Mouse (Mus musculus) forebrain, embryonic 11.5 days (tissue): ENCODE data around the gene Dusp2. TPM values are rescaled to one million over a fixed set of nuclear protein-coding genes. Genes with fewer than 3 reads are reported as not detected.

Experiments used
- ATAC-seq: fragments of 200-750 bp; cut with Nextera tagmentation; replicated peaks from 2 replicates; pipeline ENCODE4 v1.8.0; 2017; ENCODE audit warnings: moderate TSS enrichment; ENCODE audit not compliant: low FRiP score
- DNase-seq: peaks from one replicate; pipeline ENCODE4 v3.0.0-alpha.2; 2017; ENCODE audit warnings: low spot score
- H3K27ac ChIP-seq: fragments of 300-500 bp; sonication (generic); 2 replicates; pipeline ENCODE4 v1.5.1; 2014; ENCODE audit warnings: low read depth, low read length
- H3K27me3 ChIP-seq: fragments of 300-500 bp; sonication (generic); 2 replicates; pipeline ENCODE4 v1.6.1; 2014; ENCODE audit warnings: mild to moderate bottlenecking, low read length, mixed read lengths; ENCODE audit not compliant: control insufficient read depth, insufficient read depth
- H3K36me3 ChIP-seq: fragments of 300-500 bp; sonication (generic); 2 replicates; pipeline ENCODE4 v1.6.1; 2014; ENCODE audit warnings: mild to moderate bottlenecking, low read length, moderate library complexity, mixed read lengths; ENCODE audit not compliant: control insufficient read depth, insufficient read depth
- H3K4me1 ChIP-seq: fragments of 300-500 bp; sonication (generic); replicated peaks from 2 replicates; pipeline ENCODE4 v1.6.1; 2014; ENCODE audit warnings: low read length, mixed read lengths; ENCODE audit not compliant: control insufficient read depth, insufficient read depth
- H3K4me2 ChIP-seq: fragments of 300-500 bp; sonication (generic); 2 replicates; pipeline ENCODE4 v1.6.1; 2014; ENCODE audit warnings: low read depth, mild to moderate bottlenecking, low read length, moderate library complexity, mixed read lengths; ENCODE audit not compliant: severe bottlenecking
- H3K4me3 ChIP-seq: fragments of 300-500 bp; sonication (generic); 2 replicates; pipeline ENCODE4 v1.5.1; 2014; ENCODE audit warnings: low read depth, low read length
- H3K9ac ChIP-seq: fragments of 300-500 bp; sonication (generic); 2 replicates; pipeline ENCODE4 v1.6.1; 2014; ENCODE audit warnings: low read length
- H3K9me3 ChIP-seq: fragments of 300-500 bp; sonication (generic); 2 replicates; pipeline ENCODE4 v1.6.1; 2016; ENCODE audit warnings: low read length, mixed read lengths; ENCODE audit not compliant: control insufficient read depth
- WGBS: fragments of 180-500 bp; shearing (Covaris S2); extraction: QIAGEN DNeasy Blood & Tissue Kit; methylation state at CpG from one replicate; pipeline ENCODE4 v1.1.7; 2014; 5-methylcytosine and 5-hydroxymethylcytosine counted together
- polyA plus RNA-seq: library from polyadenylated mRNA; unstranded; fragments of >200 nt; fragmentation: Nextera tagmentation; extraction: Ambion mirVana; gene quantifications from 2 replicates; pipeline ENCODE4 v1.2.1, GENCODE M21; 2014

Dusp2 gene
- polyA plus RNA-seq, 1 experiment from 2014 or later: 3.9 TPM

DNA sequence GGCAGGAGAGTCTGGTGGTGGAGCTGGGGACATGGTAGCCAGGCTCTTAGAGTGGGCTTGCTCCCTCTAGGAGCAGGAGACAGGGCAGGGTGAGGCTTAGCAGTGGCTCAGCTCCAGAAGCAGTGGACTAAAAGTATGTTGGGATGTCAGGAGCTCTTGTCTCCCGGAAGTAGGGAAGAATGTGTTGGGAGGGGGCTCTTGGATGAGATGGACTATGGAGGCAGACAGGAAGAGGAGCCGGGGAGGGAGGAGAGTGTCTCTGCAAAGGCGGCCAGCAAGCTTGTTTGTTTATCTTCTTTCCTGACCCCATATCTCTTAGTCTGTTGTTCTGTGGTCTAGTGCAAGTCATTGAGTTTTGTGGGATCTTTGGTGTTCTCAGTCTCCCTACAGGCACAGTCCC, 39.1 kb downstream of the Dusp2 start:
- no peak overlapping the region for H3K27ac ChIP-seq
- no peak overlapping the region for H3K9ac ChIP-seq
- H3K36me3 ChIP-seq: no peaks in the 10 kb centered on the region
- H3K4me1 ChIP-seq: no peaks in the 10 kb centered on the region
- DNase-seq: no peak
- H3K9me3 ChIP-seq: no peaks in the 10 kb centered on the region
- WGBS: 84% methylated on average over 3 of the region's 3 CpGs
- no peak overlapping the region for H3K4me3 ChIP-seq
- H3K4me2 ChIP-seq: no peak overlapping the region
- no peaks in the 10 kb centered on the region for H3K27me3 ChIP-seq
- no peak for ATAC-seq

GRCm38 (mm10) chr2:127375759-127376341, 39.9 kb downstream of the Dusp2 start:
- WGBS: 59% methylated on average over 7 of the region's 7 CpGs
- no peak overlapping the region for H3K27ac ChIP-seq
- ATAC-seq: no peak

DNA sequence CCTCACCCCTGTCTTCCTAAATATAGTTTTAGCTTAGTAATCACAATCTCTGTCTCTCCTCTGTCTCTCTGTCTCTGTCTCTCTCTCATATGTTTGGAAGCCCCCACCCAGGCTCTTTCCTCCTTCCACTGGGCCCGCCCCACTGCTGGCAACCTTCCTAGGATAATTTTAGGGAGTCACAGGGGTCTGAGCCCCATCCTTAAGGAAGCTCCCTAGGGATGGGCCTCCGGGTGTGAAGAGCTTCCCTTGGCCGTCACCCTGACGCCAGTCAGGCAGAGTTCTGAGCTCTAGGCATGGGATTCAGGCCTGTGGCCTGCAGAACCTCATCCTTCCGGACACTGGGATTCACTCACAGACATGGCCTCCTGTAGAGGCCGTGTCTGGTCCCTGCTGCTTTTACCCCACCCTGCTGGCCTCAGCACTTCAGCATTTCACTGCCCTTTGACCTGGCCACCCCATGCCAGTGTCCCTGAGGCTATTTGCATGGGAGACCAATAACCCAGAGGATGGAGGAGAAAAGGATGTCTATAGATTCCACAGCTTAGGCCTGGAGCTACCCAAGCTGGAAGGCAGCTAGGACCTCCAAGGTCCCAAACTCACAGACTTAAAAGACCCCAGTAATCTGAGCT, 40.6 kb downstream of the Dusp2 start:
- ATAC-seq (no peak), DNase-seq (no peak)
- 79% methylated on average over 6 of the region's 6 CpGs for WGBS
- Histone ChIP-seq H3K4me2 (no peak overlapping the region), H3K9ac (no peak overlapping the region), H3K27ac (no peak overlapping the region), H3K9me3 (no peaks in the 10 kb centered on the region), H3K27me3 (no peaks in the 10 kb centered on the region), H3K4me3 (no peak overlapping the region), H3K36me3 (no peaks in the 10 kb centered on the region), H3K4me1 (no peaks in the 10 kb centered on the region)

More at GRCm38 (mm10) chr2:127375759-127376341, 39.9 kb downstream of the Dusp2 start:
- DNase-seq: no peak
- Histone ChIP-seq H3K9ac (no peak overlapping the region), H3K4me3 (no peak overlapping the region), H3K4me1 (no peaks in the 10 kb centered on the region), H3K4me2 (no peak overlapping the region), H3K36me3 (no peaks in the 10 kb centered on the region), H3K27me3 (no peaks in the 10 kb centered on the region), H3K9me3 (no peaks in the 10 kb centered on the region)

DNA sequence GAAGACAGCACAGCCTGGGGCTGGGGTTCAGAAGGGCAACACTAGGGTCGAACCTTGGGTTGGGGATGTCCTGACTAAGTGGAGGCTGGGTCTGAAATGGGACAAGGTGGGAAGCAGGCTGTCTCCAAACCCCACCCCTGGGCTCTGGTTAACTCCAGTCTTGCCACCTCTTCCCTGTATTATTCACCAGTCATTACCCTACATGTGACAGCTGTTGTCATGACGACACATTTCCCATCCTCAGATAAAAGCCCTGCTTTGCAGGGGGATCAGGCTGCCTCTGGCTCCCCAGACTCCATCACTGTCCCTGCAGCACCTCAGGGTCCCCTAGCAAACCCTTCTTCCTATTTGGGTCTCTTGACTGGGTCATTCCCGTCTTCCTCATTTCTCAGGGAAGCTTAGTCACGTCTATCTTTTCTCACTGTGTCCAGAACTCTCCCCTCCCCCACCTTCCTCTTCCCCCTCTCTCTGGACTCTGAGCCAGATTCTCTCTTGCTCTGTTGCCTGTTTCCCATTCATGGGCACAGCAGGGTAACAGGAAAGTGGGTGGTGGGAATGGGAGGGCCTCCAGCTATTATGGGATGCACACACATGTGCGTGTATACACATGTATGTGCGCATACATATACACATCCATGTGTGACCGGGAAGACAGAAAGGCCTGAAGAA, 42.1 kb downstream of the Dusp2 start:
- Histone ChIP-seq H3K36me3 (no peaks in the 10 kb centered on the region), H3K27ac (no peak overlapping the region), H3K9ac (no peak overlapping the region), H3K27me3 (no peaks in the 10 kb centered on the region), H3K4me2 (no peak overlapping the region), H3K4me1 (no peaks in the 10 kb centered on the region), H3K9me3 (no peaks in the 10 kb centered on the region), H3K4me3 (no peak overlapping the region)
- WGBS: 68% methylated on average over 7 of the region's 7 CpGs
- DNase-seq (no peak), ATAC-seq (0 out of 2 replicates have a peak, but pooled peaks have one; percentile 30)

GRCm38 (mm10) chr2:127378611-127378990, 42.6 kb downstream of the Dusp2 start:
- ATAC-seq (no peak), DNase-seq (no peak)
- H3K4me1 ChIP-seq: no peaks in the 10 kb centered on the region
- H3K4me2 ChIP-seq: no peak overlapping the region
- 74% methylated on average over 7 of the region's 7 CpGs for WGBS
- H3K27ac ChIP-seq: no peak overlapping the region
- no peak overlapping the region for H3K4me3 ChIP-seq
- no peak overlapping the region for H3K9ac ChIP-seq
- H3K27me3 ChIP-seq: no peaks in the 10 kb centered on the region
- no peaks in the 10 kb centered on the region for H3K36me3 ChIP-seq
- no peaks in the 10 kb centered on the region for H3K9me3 ChIP-seq

GRCm38 (mm10) chr2:127379250-127379649, 43.3 kb downstream of the Dusp2 start:
- no peak for DNase-seq
- 89% methylated on average over 3 of the region's 3 CpGs for WGBS
- Histone ChIP-seq H3K27ac (no peak overlapping the region), H3K4me3 (no peak overlapping the region), H3K4me1 (no peaks in the 10 kb centered on the region), H3K36me3 (no peaks in the 10 kb centered on the region), H3K27me3 (no peaks in the 10 kb centered on the region), H3K9ac (no peak overlapping the region), H3K4me2 (no peak overlapping the region), H3K9me3 (no peaks in the 10 kb centered on the region)
- no peak for ATAC-seq

GRCm38 (mm10) chr2:127383881-127384280, 47.9 kb downstream of the Dusp2 start:
- no peak for ATAC-seq
- Histone ChIP-seq H3K9me3 (no peaks in the 10 kb centered on the region), H3K36me3 (no peaks in the 10 kb centered on the region), H3K9ac (no peak overlapping the region), H3K4me3 (no peak overlapping the region), H3K27ac (no peak overlapping the region), H3K4me2 (no peak overlapping the region), H3K4me1 (no peaks in the 10 kb centered on the region), H3K27me3 (no peaks in the 10 kb centered on the region)
- DNase-seq: no peak
- WGBS: 75% methylated on average over 7 of the region's 7 CpGs

DNA sequence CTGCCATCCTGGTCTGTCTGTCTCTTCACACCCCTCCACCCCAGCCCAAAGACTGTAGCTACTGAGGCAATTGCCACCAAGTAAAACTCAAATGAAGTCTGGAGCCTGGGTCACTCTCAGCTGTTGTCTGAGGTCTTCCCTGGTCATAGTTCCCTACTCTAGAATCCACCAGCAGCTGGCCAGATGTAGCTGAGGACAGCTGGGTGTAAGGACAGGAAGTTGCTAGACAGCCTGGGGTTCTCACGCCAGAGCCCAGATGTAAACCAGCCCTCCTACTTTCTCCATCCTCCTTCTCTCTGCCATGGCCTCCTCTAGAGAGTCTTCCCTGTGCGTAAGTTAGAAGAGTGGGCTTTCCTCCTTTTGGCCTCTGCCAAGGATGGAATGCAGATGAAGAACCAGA, 51.6 kb downstream of the Dusp2 start:
- no peak overlapping the region for H3K9ac ChIP-seq
- no peaks in the 10 kb centered on the region for H3K27me3 ChIP-seq
- DNase-seq (no peak), ATAC-seq (no peak)
- H3K36me3 ChIP-seq: no peaks in the 10 kb centered on the region
- no peak overlapping the region for H3K4me2 ChIP-seq
- H3K4me1 ChIP-seq: no peaks in the 10 kb centered on the region
- H3K27ac ChIP-seq: no peak overlapping the region
- no peaks in the 10 kb centered on the region for H3K9me3 ChIP-seq
- WGBS: 89% methylated on average over 2 of the region's 2 CpGs
- H3K4me3 ChIP-seq: no peak overlapping the region
